Mouse (Mus musculus) CH12.LX (cell line): ENCODE measurements around the gene Zfp951.
"Not testable (repeated sequence)": the region's sequence is repeated elsewhere in the genome, so short reads cannot be mapped to it uniquely, and the experiment has no call there.

Experiments
- CHD2 ChIP-seq: IDR thresholded peaks from 2 replicates; pipeline ENCODE4 v1.6.1; 2011; ENCODE audit warnings: low read length, improper control_type of control experiment
- CTCF ChIP-seq, 2 experiments: IDR thresholded peaks in 1 of 2; conservative IDR thresholded peaks in 1 of 2; 2 replicates each; pipeline ENCODE4 v1.5.1; 2011 to 2012; ENCODE audit warnings: low read depth in 2 of 2, low read length in 2 of 2, improper control_type of control experiment in 1 of 2, inconsistent platforms in 1 of 2, mild to moderate bottlenecking in 1 of 2, moderate library complexity in 1 of 2
- E2F4 ChIP-seq: IDR thresholded peaks from 2 replicates; pipeline ENCODE4 v1.6.1; 2011; ENCODE audit warnings: low read depth, low read length, improper control_type of control experiment; ENCODE audit not compliant: insufficient replicate concordance
- EP300 ChIP-seq: IDR thresholded peaks from 2 replicates; pipeline ENCODE4 v1.6.1; 2011; ENCODE audit warnings: low read length, improper control_type of control experiment
- HCFC1 ChIP-seq: IDR thresholded peaks from 2 replicates; pipeline ENCODE4 v1.6.1; 2012; ENCODE audit warnings: low read depth, mild to moderate bottlenecking, inconsistent platforms, low read length, improper control_type of control experiment
- KAT2A ChIP-seq: IDR thresholded peaks from 2 replicates; pipeline ENCODE4 v1.6.1; 2012; ENCODE audit warnings: low read length, improper control_type of control experiment, inconsistent platforms; ENCODE audit not compliant: insufficient replicate concordance
- MAFK ChIP-seq: IDR thresholded peaks from 2 replicates; pipeline ENCODE4 v1.6.1; 2011; ENCODE audit warnings: low read length, improper control_type of control experiment; ENCODE audit not compliant: insufficient replicate concordance
- MAX ChIP-seq: IDR thresholded peaks from 2 replicates; pipeline ENCODE4 v1.6.1; 2011; ENCODE audit warnings: low read length, improper control_type of control experiment
- MAZ ChIP-seq: IDR thresholded peaks from 2 replicates; pipeline ENCODE4 v1.6.1; 2012; ENCODE audit warnings: low read depth, mild to moderate bottlenecking, inconsistent platforms, low read length, improper control_type of control experiment, moderate library complexity
- POLR2A ChIP-seq: IDR thresholded peaks from 2 replicates; pipeline ENCODE4 v1.6.1; 2011; ENCODE audit warnings: low read depth, mild to moderate bottlenecking, improper control_type of control experiment, low read length
- RCOR1 ChIP-seq: conservative IDR thresholded peaks from 2 replicates; pipeline ENCODE4 v1.6.1; 2012; ENCODE audit warnings: low read depth, mild to moderate bottlenecking, inconsistent platforms, low read length, improper control_type of control experiment
- TCF12 ChIP-seq: IDR thresholded peaks from 2 replicates; pipeline ENCODE4 v1.6.1; 2014; ENCODE audit warnings: low read depth, mild to moderate bottlenecking, inconsistent platforms, low read length, improper control_type of control experiment

GRCm38 (mm10) chr5:104859045-104859961 lies 567 bp downstream of the Zfp951 start:
- not testable (repeated sequence) for TF ChIP-seq HCFC1; E2F4; POLR2A; CTCF (conservative IDR thresholded peaks at IDR 0.05 in 1 of 2, IDR thresholded peaks at IDR 0.05 in 1 of 2; ENCODE audit: low read depth in 2 of 2, low read length in 2 of 2); MAX; RCOR1; TCF12; MAZ; EP300; KAT2A; MAFK; CHD2
